Mouse (Mus musculus): ENCODE measurements around the gene Rabggta. TPM values are rescaled to one million over a fixed set of nuclear protein-coding genes. Genes with fewer than 3 reads are reported as not detected.

Rabggta gene
- 0.35 TPM for polyA plus RNA-seq (2014; fragmentation: Illumina TruSeq; extraction: RNeasy Lipid Tissue Mini Kit (QIAGEN cat#74804); ENCODE audit: low read depth, low replicate concordance)

GRCm38 (mm10) chr14:55721700-55722437, at the start of gene Rabggta:
Rabggta (minus strand) TSS chr14:55722263.

GRCm38 (mm10) chr14:55765696-55766095, 43.6 kb upstream of the Rabggta start, which contains the start of gene Ltb4r1:
Ltb4r1 (plus strand) TSS chr14:55765962.

GRCm38 (mm10) chr14:55761163-55761562, 39.1 kb upstream of the Rabggta start, which contains the start of gene Ltb4r2:
Ltb4r2 (plus strand) TSS chr14:55761428.

GRCm38 (mm10) chr14:55758363-55758784, 36.3 kb upstream of the Rabggta start, which contains the start of gene Cideb:
Cideb (minus strand) TSS chr14:55758458.

GRCm38 (mm10) chr14:55745180-55745860, 23.3 kb upstream of the Rabggta start, which contains the start of the genes Dhrs1 and Nop9:
Dhrs1 (minus strand) TSS chr14:55745690.
Nop9 (plus strand) TSS chr14:55745693.

GRCm38 (mm10) chr14:55713729-55714122, 8.3 kb downstream of the Rabggta start, which contains the start of gene Tgm1:
Tgm1 (minus strand) TSS chr14:55713926.

GRCm38 (mm10) chr14:55681160-55682117, 40.6 kb downstream of the Rabggta start, which contains the start of gene Tinf2:
Tinf2 (minus strand) TSS chr14:55681820.

GRCm38 (mm10) chr14:55671833-55672740, 50.0 kb downstream of the Rabggta start, which contains the start of the genes Gmpr2 and Nedd8:
Gmpr2 (plus strand) TSS chr14:55671941.
Nedd8 (minus strand) TSS chr14:55672124.

Other genes with a start within 250 kb of the Rabggta start
- gene Dhrs4, start 243.5 kb downstream of the Rabggta start, polyA plus RNA-seq (2014; fragmentation: Illumina TruSeq; extraction: RNeasy Lipid Tissue Mini Kit (QIAGEN cat#74804); ENCODE audit: low read depth, low replicate concordance): 19.4 TPM
- not detected for gene Carmil3, start 231.6 kb downstream of the Rabggta start, polyA plus RNA-seq (2014; fragmentation: Illumina TruSeq; extraction: RNeasy Lipid Tissue Mini Kit (QIAGEN cat#74804); ENCODE audit: low read depth, low replicate concordance)
- not detected for gene Cpne6, start 211.8 kb downstream of the Rabggta start, polyA plus RNA-seq (2014; fragmentation: Illumina TruSeq; extraction: RNeasy Lipid Tissue Mini Kit (QIAGEN cat#74804); ENCODE audit: low read depth, low replicate concordance)
- gene Nrl, start 197.3 kb downstream of the Rabggta start, polyA plus RNA-seq (2014; fragmentation: Illumina TruSeq; extraction: RNeasy Lipid Tissue Mini Kit (QIAGEN cat#74804); ENCODE audit: low read depth, low replicate concordance): 0.11 TPM
- 0.35 TPM for gene Pck2, start 182.0 kb downstream of the Rabggta start, polyA plus RNA-seq (2014; fragmentation: Illumina TruSeq; extraction: RNeasy Lipid Tissue Mini Kit (QIAGEN cat#74804); ENCODE audit: low read depth, low replicate concordance)
- gene Dcaf11, start 162.3 kb downstream of the Rabggta start, polyA plus RNA-seq (2014; fragmentation: Illumina TruSeq; extraction: RNeasy Lipid Tissue Mini Kit (QIAGEN cat#74804); ENCODE audit: low read depth, low replicate concordance): 14.7 TPM
- not detected for gene A730061H03Rik, start 161.9 kb downstream of the Rabggta start, polyA plus RNA-seq (2014; fragmentation: Illumina TruSeq; extraction: RNeasy Lipid Tissue Mini Kit (QIAGEN cat#74804); ENCODE audit: low read depth, low replicate concordance)
- not detected for gene Fitm1, start 146.6 kb downstream of the Rabggta start, polyA plus RNA-seq (2014; fragmentation: Illumina TruSeq; extraction: RNeasy Lipid Tissue Mini Kit (QIAGEN cat#74804); ENCODE audit: low read depth, low replicate concordance)
- gene Psme1, start 144.1 kb downstream of the Rabggta start, polyA plus RNA-seq (2014; fragmentation: Illumina TruSeq; extraction: RNeasy Lipid Tissue Mini Kit (QIAGEN cat#74804); ENCODE audit: low read depth, low replicate concordance): 25.6 TPM
- gene Emc9, start 137.0 kb downstream of the Rabggta start, polyA plus RNA-seq (2014; fragmentation: Illumina TruSeq; extraction: RNeasy Lipid Tissue Mini Kit (QIAGEN cat#74804); ENCODE audit: low read depth, low replicate concordance): 2.7 TPM
- gene Psme2, start 131.2 kb downstream of the Rabggta start, polyA plus RNA-seq (2014; fragmentation: Illumina TruSeq; extraction: RNeasy Lipid Tissue Mini Kit (QIAGEN cat#74804); ENCODE audit: low read depth, low replicate concordance): 17.0 TPM
- gene Rnf31, start 130.6 kb downstream of the Rabggta start, polyA plus RNA-seq (2014; fragmentation: Illumina TruSeq; extraction: RNeasy Lipid Tissue Mini Kit (QIAGEN cat#74804); ENCODE audit: low read depth, low replicate concordance): 2.1 TPM
- gene Irf9, start 118.7 kb downstream of the Rabggta start, polyA plus RNA-seq (2014; fragmentation: Illumina TruSeq; extraction: RNeasy Lipid Tissue Mini Kit (QIAGEN cat#74804); ENCODE audit: low read depth, low replicate concordance): 2.6 TPM
- gene Rec8, start 104.2 kb downstream of the Rabggta start, polyA plus RNA-seq (2014; fragmentation: Illumina TruSeq; extraction: RNeasy Lipid Tissue Mini Kit (QIAGEN cat#74804); ENCODE audit: low read depth, low replicate concordance): 8.3 TPM
- gene Ipo4, start 86.3 kb downstream of the Rabggta start, polyA plus RNA-seq (2014; fragmentation: Illumina TruSeq; extraction: RNeasy Lipid Tissue Mini Kit (QIAGEN cat#74804); ENCODE audit: low read depth, low replicate concordance): 67.7 TPM
- 1.6 TPM for gene Gm49378, start 84.4 kb downstream of the Rabggta start, polyA plus RNA-seq (2014; fragmentation: Illumina TruSeq; extraction: RNeasy Lipid Tissue Mini Kit (QIAGEN cat#74804); ENCODE audit: low read depth, low replicate concordance)
- 5.9 TPM for gene Tm9sf1, start 78.5 kb downstream of the Rabggta start, polyA plus RNA-seq (2014; fragmentation: Illumina TruSeq; extraction: RNeasy Lipid Tissue Mini Kit (QIAGEN cat#74804); ENCODE audit: low read depth, low replicate concordance)
- gene Tssk4, start 72.1 kb downstream of the Rabggta start, polyA plus RNA-seq (2014; fragmentation: Illumina TruSeq; extraction: RNeasy Lipid Tissue Mini Kit (QIAGEN cat#74804); ENCODE audit: low read depth, low replicate concordance): 45.9 TPM
- gene Mdp1, start 61.8 kb downstream of the Rabggta start, polyA plus RNA-seq (2014; fragmentation: Illumina TruSeq; extraction: RNeasy Lipid Tissue Mini Kit (QIAGEN cat#74804); ENCODE audit: low read depth, low replicate concordance): 4.4 TPM
- 54.2 TPM for gene Gmpr2, start 50.3 kb downstream of the Rabggta start, polyA plus RNA-seq (2014; fragmentation: Illumina TruSeq; extraction: RNeasy Lipid Tissue Mini Kit (QIAGEN cat#74804); ENCODE audit: low read depth, low replicate concordance)
- 54.1 TPM for gene Nedd8, start 50.1 kb downstream of the Rabggta start, polyA plus RNA-seq (2014; fragmentation: Illumina TruSeq; extraction: RNeasy Lipid Tissue Mini Kit (QIAGEN cat#74804); ENCODE audit: low read depth, low replicate concordance)
- 18.0 TPM for gene Tinf2, start 40.4 kb downstream of the Rabggta start, polyA plus RNA-seq (2014; fragmentation: Illumina TruSeq; extraction: RNeasy Lipid Tissue Mini Kit (QIAGEN cat#74804); ENCODE audit: low read depth, low replicate concordance)
- not detected for gene Tgm1, start 8.3 kb downstream of the Rabggta start, polyA plus RNA-seq (2014; fragmentation: Illumina TruSeq; extraction: RNeasy Lipid Tissue Mini Kit (QIAGEN cat#74804); ENCODE audit: low read depth, low replicate concordance)
- 45.7 TPM for gene Dhrs1, start 23.4 kb upstream of the Rabggta start, polyA plus RNA-seq (2014; fragmentation: Illumina TruSeq; extraction: RNeasy Lipid Tissue Mini Kit (QIAGEN cat#74804); ENCODE audit: low read depth, low replicate concordance)
- 53.9 TPM for gene Nop9, start 23.4 kb upstream of the Rabggta start, polyA plus RNA-seq (2014; fragmentation: Illumina TruSeq; extraction: RNeasy Lipid Tissue Mini Kit (QIAGEN cat#74804); ENCODE audit: low read depth, low replicate concordance)
- gene Cideb, start 36.2 kb upstream of the Rabggta start, polyA plus RNA-seq (2014; fragmentation: Illumina TruSeq; extraction: RNeasy Lipid Tissue Mini Kit (QIAGEN cat#74804); ENCODE audit: low read depth, low replicate concordance): not detected
- not detected for gene Ltb4r2, start 39.2 kb upstream of the Rabggta start, polyA plus RNA-seq (2014; fragmentation: Illumina TruSeq; extraction: RNeasy Lipid Tissue Mini Kit (QIAGEN cat#74804); ENCODE audit: low read depth, low replicate concordance)
- gene Ltb4r1, start 43.7 kb upstream of the Rabggta start, polyA plus RNA-seq (2014; fragmentation: Illumina TruSeq; extraction: RNeasy Lipid Tissue Mini Kit (QIAGEN cat#74804); ENCODE audit: low read depth, low replicate concordance): not detected
- gene Adcy4, start 61.8 kb upstream of the Rabggta start, polyA plus RNA-seq (2014; fragmentation: Illumina TruSeq; extraction: RNeasy Lipid Tissue Mini Kit (QIAGEN cat#74804); ENCODE audit: low read depth, low replicate concordance): 0.06 TPM
- gene Ripk3, start 66.6 kb upstream of the Rabggta start, polyA plus RNA-seq (2014; fragmentation: Illumina TruSeq; extraction: RNeasy Lipid Tissue Mini Kit (QIAGEN cat#74804); ENCODE audit: low read depth, low replicate concordance): 0.69 TPM
- gene Nfatc4, start 100.9 kb upstream of the Rabggta start, polyA plus RNA-seq (2014; fragmentation: Illumina TruSeq; extraction: RNeasy Lipid Tissue Mini Kit (QIAGEN cat#74804); ENCODE audit: low read depth, low replicate concordance): 0.11 TPM
- 0.03 TPM for gene Nynrin, start 131.7 kb upstream of the Rabggta start, polyA plus RNA-seq (2014; fragmentation: Illumina TruSeq; extraction: RNeasy Lipid Tissue Mini Kit (QIAGEN cat#74804); ENCODE audit: low read depth, low replicate concordance)
- 0.38 TPM for gene Cbln3, start 162.1 kb upstream of the Rabggta start, polyA plus RNA-seq (2014; fragmentation: Illumina TruSeq; extraction: RNeasy Lipid Tissue Mini Kit (QIAGEN cat#74804); ENCODE audit: low read depth, low replicate concordance)
- 2.2 TPM for gene Khnyn, start 162.7 kb upstream of the Rabggta start, polyA plus RNA-seq (2014; fragmentation: Illumina TruSeq; extraction: RNeasy Lipid Tissue Mini Kit (QIAGEN cat#74804); ENCODE audit: low read depth, low replicate concordance)
- 15.9 TPM for gene Sdr39u1, start 178.0 kb upstream of the Rabggta start, polyA plus RNA-seq (2014; fragmentation: Illumina TruSeq; extraction: RNeasy Lipid Tissue Mini Kit (QIAGEN cat#74804); ENCODE audit: low read depth, low replicate concordance)
- gene Cma1, start 222.4 kb upstream of the Rabggta start, polyA plus RNA-seq (2014; fragmentation: Illumina TruSeq; extraction: RNeasy Lipid Tissue Mini Kit (QIAGEN cat#74804); ENCODE audit: low read depth, low replicate concordance): not detected
- gene Cma2, start 228.7 kb upstream of the Rabggta start, polyA plus RNA-seq (2014; fragmentation: Illumina TruSeq; extraction: RNeasy Lipid Tissue Mini Kit (QIAGEN cat#74804); ENCODE audit: low read depth, low replicate concordance): not detected